Mouse (Mus musculus): ENCODE measurements around the gene Sugp2. TPM values are rescaled to one million over a fixed set of nuclear protein-coding genes. Genes with fewer than 3 reads are reported as not detected.

The Sugp2 gene
- total RNA-seq, 2 experiments from 2014 or later = 34.8 to 46.2 TPM

GRCm38 (mm10) chr8:70323716-70324115 is 89.7 kb downstream of the Sugp2 start:
- no peak for DNase-seq
- intact Hi-C loops (cut with DNase I) = no loop called here

DNA sequence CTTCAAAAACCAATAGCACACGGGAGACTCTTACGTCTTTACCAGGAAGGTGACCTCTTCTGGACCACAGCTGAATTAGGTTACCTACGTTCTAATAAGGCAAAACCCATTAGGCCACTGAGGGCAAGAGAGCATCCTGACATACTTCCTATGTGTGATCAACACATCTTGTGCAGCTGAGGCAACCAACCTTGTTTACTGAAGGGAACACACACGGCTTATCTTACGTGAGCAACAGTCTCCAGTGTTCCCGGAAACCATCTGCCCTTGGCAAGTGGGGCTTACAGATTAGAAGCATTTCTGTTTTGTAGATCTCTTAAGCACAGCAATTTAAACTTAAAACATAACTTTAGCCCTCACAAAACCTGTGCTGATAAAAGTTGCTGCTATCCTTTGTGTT is 93.5 kb downstream of the Sugp2 start:
- no peak for DNase-seq
- intact Hi-C loops (cut with DNase I) = no loop called here

GRCm38 (mm10) chr8:70329124-70329834 is 95.3 kb downstream of the Sugp2 start, which contains the start of gene Gdf1:
Gene Gdf1 (plus strand): TSS chr8:70329817.
- no peak for DNase-seq
- intact Hi-C loops (cut with DNase I) = no loop called here

Other genes starting within 250 kb of the Sugp2 start
- 10 to 100 TPM; 25.6 to 29.1 TPM for gene Gatad2a, start 237.8 kb upstream of the Sugp2 start, total RNA-seq (2021)
- 10 to 100 TPM; 24.2 to 25.8 TPM for gene Mau2, start 191.5 kb upstream of the Sugp2 start, total RNA-seq (2021)
- 10 to 100 TPM; 14.6 to 17.7 TPM for gene Sugp1, start 191.4 kb upstream of the Sugp2 start, total RNA-seq (2021)
- gene Tm6sf2, start 161.3 kb upstream of the Sugp2 start, total RNA-seq (2021) = under 1 TPM in 1 of 2 experiments, not detected in 1; 0.48 TPM
- gene Hapln4, start 150.8 kb upstream of the Sugp2 start, total RNA-seq (2021) = under 1 TPM in 1 of 2 experiments, not detected in 1; 0.15 TPM
- not detected for gene Ncan, start 113.4 kb upstream of the Sugp2 start, total RNA-seq (2021)
- 1 to 10 TPM; 4.3 to 4.6 TPM for gene Nr2c2ap, start 102.9 kb upstream of the Sugp2 start, total RNA-seq (2021)
- gene Rfxank, start 95.1 kb upstream of the Sugp2 start, total RNA-seq (2021) = 1 to 10 TPM; 6.2 to 9.3 TPM
- gene Borcs8, start 94.7 kb upstream of the Sugp2 start, total RNA-seq (2021) = 10 to 100 TPM; 14.2 to 16.3 TPM
- under 1 TPM; 0.28 to 0.32 TPM for gene Mef2b, start 94.5 kb upstream of the Sugp2 start, total RNA-seq (2021)
- 10 to 100 TPM; 75.3 to 75.9 TPM for gene Tmem161a, start 61.9 kb upstream of the Sugp2 start, total RNA-seq (2021)
- 10 to 100 TPM; 28.0 to 40.6 TPM for gene Slc25a42, start 21.9 kb upstream of the Sugp2 start, total RNA-seq (2021)
- gene Armc6, start 240 bp downstream of the Sugp2 start, total RNA-seq (2021) = 1 to 10 TPM; 6.8 to 7.3 TPM
- 1 to 10 TPM; 3.0 to 4.7 TPM for gene Homer3, start 48.6 kb downstream of the Sugp2 start, total RNA-seq (2021)
- 10 to 100 TPM; 28.8 to 33.0 TPM for gene Ddx49, start 68.3 kb downstream of the Sugp2 start, total RNA-seq (2021)
- 100 to 1,000 TPM; 115 TPM for gene Cope, start 68.3 kb downstream of the Sugp2 start, total RNA-seq (2021)
- gene Cers1, start 81.5 kb downstream of the Sugp2 start, total RNA-seq (2021) = 10 to 100 TPM; 14.1 to 19.1 TPM
- gene Gdf1, start 95.6 kb downstream of the Sugp2 start, total RNA-seq (2021) = 1 to 10 TPM in 1 of 2 experiments, under 1 TPM in 1; 0.52 to 3.9 TPM
- gene Upf1, start 119.1 kb downstream of the Sugp2 start, total RNA-seq (2021) = 10 to 100 TPM; 27.0 to 27.6 TPM
- 1 to 10 TPM; 8.9 to 9.9 TPM for gene Comp, start 139.3 kb downstream of the Sugp2 start, total RNA-seq (2021)
- gene Crtc1, start 205.4 kb downstream of the Sugp2 start, total RNA-seq (2021) = 1 to 10 TPM; 5.3 to 7.5 TPM
- 1 to 10 TPM; 6.8 to 7.5 TPM for gene Klhl26, start 242.7 kb downstream of the Sugp2 start, total RNA-seq (2021)